ENCODE assay signal across 15 mouse cellular contexts in genomic region chr5:53162436-53162835, GRCm38 (mm10). TPM values are rescaled to one million over a fixed set of nuclear protein-coding genes. Genes with fewer than 3 reads are reported as not detected.
DNase-seq lines count a peak whose midpoint lies in the region; ATAC-seq lines count a peak whose summit lies in the region.
"Had no signal": no experiment of that assay in that cellular context is flagged by ENCODE, and none has a peak within 500 bp of the region (broad histone marks: within the 10 kb centered on the region; RNA-seq: fewer than 3 reads in every experiment).

No protein-coding gene starts in this region.

- no peak overlapping the region for H3K4me3 ChIP-seq in midbrain, embryonic 13.5 days (replicated peaks)
- H3K4me3 ChIP-seq in midbrain, embryonic 11.5 days (ENCODE audit: low read depth, low read length), result no peak overlapping the region
- H3K4me3 ChIP-seq in neural tube, embryonic 15.5 days (replicated peaks), result no peak overlapping the region
- H3K4me3 ChIP-seq: heart, adult 2 months; kidney, embryonic 15.5 days; liver, embryonic 15.5 days had no signal

- peaks cover 2% of the 10 kb centered on the region; the same call in 1 of the 2 replicates for H3K36me3 ChIP-seq in midbrain, embryonic 13.5 days
- no peaks in the 10 kb centered on the region for H3K36me3 ChIP-seq in midbrain, embryonic 11.5 days (ENCODE audit: control insufficient read depth, insufficient read depth, low read length)
- H3K36me3 ChIP-seq in neural tube, embryonic 15.5 days, result no peaks in the 10 kb centered on the region
- H3K36me3 ChIP-seq: liver, embryonic 15.5 days had no signal

- DNase-seq in midbrain, embryonic 11.5 days (ENCODE audit: low spot score, missing footprints), result no peak
- DNase-seq in cerebellum, postnatal 25 days, result peak; percentile 59 to 70
- peak; percentile 79 to 88 for DNase-seq in frontal cortex, postnatal 36 days (ENCODE audit: low spot score in 2 of 2)
- peak; percentile 58 to 68 for DNase-seq in right cerebral cortex, postnatal 10 days (ENCODE audit: low spot score in 2 of 2)
- no peak for DNase-seq in gastrocnemius, postnatal 14 days
- no peak for DNase-seq in spleen, adult 18-20 months
- DNase-seq: heart, adult 2 months; heart, postnatal 14 days had no signal

- no peak overlapping the region for H3K9ac ChIP-seq in midbrain, embryonic 13.5 days (replicated peaks)
- no peak overlapping the region for H3K9ac ChIP-seq in midbrain, embryonic 11.5 days (ENCODE audit: low read length)
- H3K9ac ChIP-seq in neural tube, embryonic 15.5 days (replicated peaks), result no peak overlapping the region
- H3K9ac ChIP-seq: kidney, embryonic 15.5 days; liver, embryonic 15.5 days had no signal

- 91% methylated on average over 8 of the region's 8 CpGs for WGBS in midbrain, embryonic 13.5 days
- WGBS in midbrain, embryonic 11.5 days, result 95% methylated on average over 8 of the region's 8 CpGs
- 80% methylated on average over 8 of the region's 8 CpGs for WGBS in neural tube, embryonic 15.5 days

- H3K4me2 ChIP-seq in midbrain, embryonic 13.5 days (replicated peaks), result no peak overlapping the region
- H3K4me2 ChIP-seq in midbrain, embryonic 11.5 days, result no peak overlapping the region
- no peak overlapping the region for H3K4me2 ChIP-seq in neural tube, embryonic 15.5 days
- H3K4me2 ChIP-seq: kidney, embryonic 15.5 days; liver, embryonic 15.5 days had no signal

- no peaks in the 10 kb centered on the region for H3K4me1 ChIP-seq in midbrain, embryonic 13.5 days (replicated peaks)
- no peaks in the 10 kb centered on the region for H3K4me1 ChIP-seq in midbrain, embryonic 11.5 days (ENCODE audit: control insufficient read depth, insufficient read depth, low read length)
- no peaks in the 10 kb centered on the region for H3K4me1 ChIP-seq in neural tube, embryonic 15.5 days
- H3K4me1 ChIP-seq: kidney, embryonic 15.5 days; liver, embryonic 15.5 days had no signal

- H3K9me3 ChIP-seq in midbrain, embryonic 13.5 days, result no peaks in the 10 kb centered on the region
- no peaks in the 10 kb centered on the region for H3K9me3 ChIP-seq in midbrain, embryonic 11.5 days (ENCODE audit: control insufficient read depth, low read length)
- H3K9me3 ChIP-seq in neural tube, embryonic 15.5 days (replicated peaks), result no peaks in the 10 kb centered on the region
- H3K9me3 ChIP-seq: kidney, embryonic 15.5 days; liver, embryonic 15.5 days had no signal

- H3K27me3 ChIP-seq in midbrain, embryonic 13.5 days, result no peaks in the 10 kb centered on the region
- H3K27me3 ChIP-seq in midbrain, embryonic 11.5 days (ENCODE audit: control insufficient read depth, insufficient read depth, low read length), result no peaks in the 10 kb centered on the region
- no peaks in the 10 kb centered on the region for H3K27me3 ChIP-seq in neural tube, embryonic 15.5 days (replicated peaks)
- H3K27me3 ChIP-seq: CH12.LX; kidney, embryonic 15.5 days; liver, embryonic 15.5 days had no signal

- H3K27ac ChIP-seq in midbrain, embryonic 13.5 days, result no peak overlapping the region
- H3K27ac ChIP-seq in midbrain, embryonic 11.5 days (ENCODE audit: low read depth, low read length), result no peak overlapping the region
- H3K27ac ChIP-seq in neural tube, embryonic 15.5 days (replicated peaks), result no peak overlapping the region
- H3K27ac ChIP-seq: heart, adult 2 months; kidney, embryonic 15.5 days; liver, embryonic 15.5 days; macrophage had no signal

- ATAC-seq in midbrain, embryonic 13.5 days, result peak; percentile 37; the same call in 1 of the 2 replicates
- no peak for ATAC-seq in midbrain, embryonic 11.5 days (ENCODE audit: low FRiP score)
- ATAC-seq in neural tube, embryonic 15.5 days (ENCODE audit: low FRiP score), result no peak
- ATAC-seq: hindbrain, embryonic 16.5 days had no signal

- intact Hi-C loops in gastrocnemius, postnatal 14 days (cut with DNase I; ENCODE audit: low total_unique reads), result no loop called here

RNA-seq across cellular contexts. Expression of gene Sel1l3, which starts 51.3 kb away (rescaled TPM):
- 3.2 and 3.8 TPM in 2 replicates for polyA plus RNA-seq in midbrain, embryonic 13.5 days (2015; fragmentation: Nextera tagmentation; extraction: Ambion mirVana)
- 1.4 and 1.8 TPM in 2 replicates for polyA plus RNA-seq in midbrain, embryonic 11.5 days (2014; fragmentation: Nextera tagmentation; extraction: Ambion mirVana)
- total RNA-seq in gastrocnemius, postnatal 14 days (2021), result 10 to 100 TPM; 65.3 to 75.4 TPM
- 4.4 and 5.9 TPM in 2 replicates for polyA plus RNA-seq in neural tube, embryonic 15.5 days (2015; fragmentation: Nextera tagmentation; extraction: Ambion mirVana)

Comparison
In these comparisons a context has a peak if more than half of its experiments do, and no peak if none do; other contexts are left out.
1. DNase-seq: peak in cerebellum, postnatal 25 days (2 of 2), frontal cortex, postnatal 36 days (2 of 2) and right cerebral cortex, postnatal 10 days (2 of 2); none in midbrain, embryonic 11.5 days (single experiment), gastrocnemius, postnatal 14 days (single experiment) and spleen, adult 18-20 months (0 of 2).